Mouse (Mus musculus): ENCODE data around the gene Gdpgp1.

- no peak for TF ChIP-seq CTCF (IDR thresholded peaks at IDR 0.05; ENCODE audit: borderline replicate concordance, insufficient read depth, low read depth, low read length)
- TF ChIP-seq POLR2A (IDR thresholded peaks at IDR 0.05; ENCODE audit: borderline replicate concordance, insufficient read depth, low read length): no peak
These were observed 23.3 kb downstream of the Gdpgp1 start for GRCm38 (mm10) chr7:80255981-80256380.
